Mouse (Mus musculus) G1E-ER4 (cell line): ENCODE results near the gene Capn3. TPM values are rescaled to one million over a fixed set of nuclear protein-coding genes. Genes with fewer than 3 reads are reported as not detected.

ENCODE experiments used
- GATA1 ChIP-seq: IDR thresholded peaks from one replicate; pipeline ENCODE4 v1.8.0; 2012; ENCODE audit warnings: low read length, inconsistent platforms
- polyA plus RNA-seq: library from polyadenylated mRNA; stranded (reverse); fragments of >175 nt; gene quantifications from 2 replicates; pipeline ENCODE4 v1.2.3, GENCODE M21; 2012

Capn3 gene
- polyA plus RNA-seq, 1 experiment, result not detected

- no peak for TF ChIP-seq GATA1
Observed at GRCm38 (mm10) chr2:120503992-120504391, 48.2 kb downstream of the Capn3 start.

- TF ChIP-seq GATA1, result no peak
Observed at GRCm38 (mm10) chr2:120514181-120514580, 58.4 kb downstream of the Capn3 start.

- TF ChIP-seq GATA1, result no peak
Observed at GRCm38 (mm10) chr2:120518547-120519210, 62.9 kb downstream of the Capn3 start.

GRCm38 (mm10) chr2:120526771-120527170, 71.0 kb downstream of the Capn3 start:
- TF ChIP-seq GATA1, result no peak

GRCm38 (mm10) chr2:120529531-120529930, 73.7 kb downstream of the Capn3 start:
- no peak for TF ChIP-seq GATA1

GRCm38 (mm10) chr2:120531223-120531622, 75.4 kb downstream of the Capn3 start:
- no peak for TF ChIP-seq GATA1

- TF ChIP-seq GATA1, result no peak
Observed at GRCm38 (mm10) chr2:120539333-120539732, 83.5 kb downstream of the Capn3 start.

GRCm38 (mm10) chr2:120539778-120540208, 84.0 kb downstream of the Capn3 start:
- TF ChIP-seq GATA1, result no peak

GRCm38 (mm10) chr2:120544732-120545131, 88.9 kb downstream of the Capn3 start:
- TF ChIP-seq GATA1, result no peak

Other genes starting within 250 kb of the Capn3 start
- gene Pla2g4e, start 210.7 kb upstream of the Capn3 start, polyA plus RNA-seq, result not detected in 2 replicates
- gene Pla2g4d, start 166.8 kb upstream of the Capn3 start, polyA plus RNA-seq, result not detected in 2 replicates
- gene Pla2g4f, start 141.9 kb upstream of the Capn3 start, polyA plus RNA-seq, result not detected in 2 replicates
- gene Vps39, start 102.9 kb upstream of the Capn3 start, polyA plus RNA-seq, result 15.2 and 25.1 TPM in 2 replicates
- 1.3 and 1.5 TPM in 2 replicates for gene Ganc, start 52.1 kb upstream of the Capn3 start, polyA plus RNA-seq
- gene Tmem87a, start 51.9 kb upstream of the Capn3 start, polyA plus RNA-seq, result 0.45 and 0.57 TPM in 2 replicates
- gene Zfp106, start 107.8 kb downstream of the Capn3 start, polyA plus RNA-seq, result 58.4 and 96.8 TPM in 2 replicates
- gene Snap23, start 111.7 kb downstream of the Capn3 start, polyA plus RNA-seq, result 15.3 and 17.5 TPM in 2 replicates
- gene Haus2, start 153.4 kb downstream of the Capn3 start, polyA plus RNA-seq, result 2.1 and 2.3 TPM in 2 replicates
- 1.3 and 1.9 TPM in 2 replicates for gene Lrrc57, start 153.5 kb downstream of the Capn3 start, polyA plus RNA-seq
- gene Stard9, start 173.1 kb downstream of the Capn3 start, polyA plus RNA-seq, result 0.26 and 0.27 TPM in 2 replicates